Mouse (Mus musculus): Measurements from ENCODE around the gene Col7a1. TPM values are rescaled to one million over a fixed set of nuclear protein-coding genes. Genes with fewer than 3 reads are reported as not detected.
A peak's percentile ranks its signal among the peaks of the same experiment; 100 is the strongest.

Col7a1 gene
- polyA plus RNA-seq, 1 experiment from 2014 or later: 1.3 TPM

DNA sequence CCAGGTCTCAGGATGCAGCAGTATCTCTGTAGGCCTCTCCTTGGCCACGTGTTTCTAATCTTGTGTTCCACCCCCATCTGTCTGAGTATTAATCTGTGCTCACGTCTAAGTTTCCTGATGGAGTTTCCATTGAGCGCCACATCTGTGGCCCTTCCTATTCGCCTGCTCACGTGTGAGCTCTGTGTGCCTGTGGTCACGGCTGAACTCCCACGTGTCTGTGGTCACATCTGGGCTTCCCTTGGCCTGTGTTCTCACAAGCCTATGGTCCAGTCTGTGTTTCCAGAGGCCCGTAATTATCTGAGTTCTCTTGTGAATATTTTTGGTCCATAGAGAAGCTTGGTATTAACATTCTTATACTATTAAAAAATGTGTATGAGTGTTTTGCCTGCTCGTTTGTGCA is 23.1 kb downstream of the Col7a1 start:
- Histone ChIP-seq H3K4me1 (ENCODE audit: control insufficient read depth, insufficient read depth, low read length) (no peaks in the 10 kb centered on the region), H3K9me3 (replicated peaks; ENCODE audit: control insufficient read depth, low read length) (no peaks in the 10 kb centered on the region), H3K27me3 (ENCODE audit: control insufficient read depth, insufficient read depth, low read length) (no peaks in the 10 kb centered on the region; the same call in 1 of the 2 replicates), H3K4me3 (ENCODE audit: low read length) (no peak overlapping the region), H3K27ac (ENCODE audit: low read length) (no peak overlapping the region), H3K4me2 (ENCODE audit: low read depth, low read length) (no peak overlapping the region), H3K9ac (ENCODE audit: low read length) (no peak overlapping the region), H3K36me3 (ENCODE audit: control insufficient read depth, insufficient read depth) (no peaks in the 10 kb centered on the region)
- ATAC-seq (replicated peaks; ENCODE audit: extremely low read depth, insufficient read depth, low FRiP score): no peak
- 72% methylated on average over 9 of the region's 9 CpGs for WGBS

- ATAC-seq (replicated peaks; ENCODE audit: extremely low read depth, insufficient read depth, low FRiP score): no peak
Observed at GRCm38 (mm10) chr9:108977966-108978365, 24.6 kb downstream of the Col7a1 start.

GRCm38 (mm10) chr9:108982498-108982897 is 29.1 kb downstream of the Col7a1 start:
- 69% methylated on average over 8 of the region's 8 CpGs for WGBS
- Histone ChIP-seq H3K36me3 (ENCODE audit: control insufficient read depth, insufficient read depth) (no peaks in the 10 kb centered on the region), H3K9me3 (replicated peaks; ENCODE audit: control insufficient read depth, low read length) (no peaks in the 10 kb centered on the region), H3K9ac (ENCODE audit: low read length) (no peak overlapping the region), H3K4me2 (ENCODE audit: low read depth, low read length) (no peak overlapping the region), H3K4me1 (ENCODE audit: control insufficient read depth, insufficient read depth, low read length) (no peaks in the 10 kb centered on the region; the same call in 1 of the 2 replicates), H3K27me3 (ENCODE audit: control insufficient read depth, insufficient read depth, low read length) (no peaks in the 10 kb centered on the region; the same call in 1 of the 2 replicates), H3K27ac (ENCODE audit: low read length) (no peak overlapping the region), H3K4me3 (ENCODE audit: low read length) (no peak overlapping the region)
- no peak for ATAC-seq (replicated peaks; ENCODE audit: extremely low read depth, insufficient read depth, low FRiP score)

More at GRCm38 (mm10) chr9:108977966-108978365, 24.6 kb downstream of the Col7a1 start:
- H3K27ac ChIP-seq (ENCODE audit: low read length): no peak overlapping the region
- H3K4me3 ChIP-seq (ENCODE audit: low read length): no peak overlapping the region
- H3K9ac ChIP-seq (ENCODE audit: low read length): no peak overlapping the region
- H3K9me3 ChIP-seq (replicated peaks; ENCODE audit: control insufficient read depth, low read length): no peaks in the 10 kb centered on the region
- H3K27me3 ChIP-seq (ENCODE audit: control insufficient read depth, insufficient read depth, low read length): no peaks in the 10 kb centered on the region; the same call in 1 of the 2 replicates
- H3K4me1 ChIP-seq (ENCODE audit: control insufficient read depth, insufficient read depth, low read length): no peaks in the 10 kb centered on the region
- no peaks in the 10 kb centered on the region for H3K36me3 ChIP-seq (ENCODE audit: control insufficient read depth, insufficient read depth)
- 65% methylated on average over 7 of the region's 7 CpGs for WGBS
- H3K4me2 ChIP-seq (ENCODE audit: low read depth, low read length): no peak overlapping the region

GRCm38 (mm10) chr9:108983209-108983608 is 29.8 kb downstream of the Col7a1 start:
- no peak overlapping the region for H3K4me2 ChIP-seq (ENCODE audit: low read depth, low read length)
- H3K27ac ChIP-seq (ENCODE audit: low read length): no peak overlapping the region
- H3K27me3 ChIP-seq (ENCODE audit: control insufficient read depth, insufficient read depth, low read length): no peaks in the 10 kb centered on the region; the same call in 1 of the 2 replicates
- WGBS: 62% methylated on average over 9 of the region's 9 CpGs
- no peaks in the 10 kb centered on the region for H3K9me3 ChIP-seq (replicated peaks; ENCODE audit: control insufficient read depth, low read length)
- H3K4me3 ChIP-seq (ENCODE audit: low read length): no peak overlapping the region
- no peak overlapping the region for H3K9ac ChIP-seq (ENCODE audit: low read length)
- H3K36me3 ChIP-seq (ENCODE audit: control insufficient read depth, insufficient read depth): no peaks in the 10 kb centered on the region
- peaks cover 7% of the 10 kb centered on the region; the same call in 1 of the 2 replicates for H3K4me1 ChIP-seq (ENCODE audit: control insufficient read depth, insufficient read depth, low read length)
- no peak for ATAC-seq (replicated peaks; ENCODE audit: extremely low read depth, insufficient read depth, low FRiP score)

GRCm38 (mm10) chr9:108985710-108986109 is 32.3 kb downstream of the Col7a1 start, which contains the start of gene Ucn2:
Gene Ucn2 (plus strand): TSS chr9:108986010.
- ATAC-seq (replicated peaks; ENCODE audit: extremely low read depth, insufficient read depth, low FRiP score): no peak
- WGBS: 72% methylated on average over 4 of the region's 4 CpGs

DNA sequence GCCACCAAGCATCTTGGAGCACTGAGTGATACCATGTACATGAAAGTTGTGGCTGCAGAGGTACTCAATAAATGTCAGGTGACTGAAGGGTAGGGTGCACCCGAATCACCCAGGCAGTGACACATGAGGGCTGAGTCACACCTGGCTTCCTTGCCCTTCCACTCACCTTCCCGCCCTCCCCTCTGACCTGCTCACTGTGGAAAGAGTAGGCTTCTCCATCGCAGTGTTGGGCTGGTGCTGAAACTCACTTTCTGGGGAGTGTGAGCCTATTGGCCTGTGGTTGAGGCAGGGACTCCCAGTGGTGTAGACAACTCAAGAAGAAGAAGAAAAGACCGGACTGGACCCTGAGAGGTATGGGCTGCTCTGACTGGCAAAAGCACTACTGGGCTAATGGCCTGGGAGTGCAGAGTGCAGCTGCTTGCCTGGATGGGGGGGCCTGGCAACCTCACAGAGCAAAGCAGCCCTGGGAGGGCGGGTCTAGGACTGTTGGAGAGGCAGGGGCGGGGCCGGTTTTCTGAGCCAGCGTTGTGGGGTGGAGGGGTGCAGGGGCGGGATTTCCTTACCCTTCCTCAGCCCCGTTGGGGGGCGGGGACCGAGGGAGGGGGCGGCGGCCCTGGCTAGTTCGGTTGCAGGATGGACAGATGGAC is 34.4 kb downstream of the Col7a1 start:
- Histone ChIP-seq H3K4me2 (ENCODE audit: low read depth, low read length) (peak overlapping the region; percentile 53), H3K27ac (ENCODE audit: low read length) (no peak overlapping the region), H3K27me3 (ENCODE audit: control insufficient read depth, insufficient read depth, low read length) (no peaks in the 10 kb centered on the region; the same call in 1 of the 2 replicates), H3K9ac (ENCODE audit: low read length) (no peak overlapping the region), H3K4me1 (ENCODE audit: control insufficient read depth, insufficient read depth, low read length) (peaks cover 41% of the 10 kb centered on the region), H3K4me3 (ENCODE audit: low read length) (peak overlapping the region; percentile 27), H3K9me3 (replicated peaks; ENCODE audit: control insufficient read depth, low read length) (no peaks in the 10 kb centered on the region), H3K36me3 (ENCODE audit: control insufficient read depth, insufficient read depth) (no peaks in the 10 kb centered on the region)
- no peak for ATAC-seq (replicated peaks; ENCODE audit: extremely low read depth, insufficient read depth, low FRiP score)
- WGBS: 23% methylated on average over 14 of the region's 15 CpGs

More at GRCm38 (mm10) chr9:108985710-108986109, 32.3 kb downstream of the Col7a1 start, which contains the start of gene Ucn2:
- no peak within 1 kb of the TSS for H3K9ac ChIP-seq (ENCODE audit: low read length)
- no peaks in the 10 kb centered on the region for H3K9me3 ChIP-seq (replicated peaks; ENCODE audit: control insufficient read depth, low read length)
- H3K4me3 ChIP-seq (ENCODE audit: low read length): no peak within 1 kb of the TSS
- H3K36me3 ChIP-seq (ENCODE audit: control insufficient read depth, insufficient read depth): no peaks in the 10 kb centered on the region
- H3K4me2 ChIP-seq (ENCODE audit: low read depth, low read length): no peak within 1 kb of the TSS
- peaks cover 32% of the 10 kb centered on the region for H3K4me1 ChIP-seq (ENCODE audit: control insufficient read depth, insufficient read depth, low read length)
- no peak within 1 kb of the TSS for H3K27ac ChIP-seq (ENCODE audit: low read length)
- H3K27me3 ChIP-seq (ENCODE audit: control insufficient read depth, insufficient read depth, low read length): no peaks in the 10 kb centered on the region; the same call in 1 of the 2 replicates

- ATAC-seq (replicated peaks; ENCODE audit: extremely low read depth, insufficient read depth, low FRiP score): no peak
- Histone ChIP-seq H3K36me3 (ENCODE audit: control insufficient read depth, insufficient read depth) (no peaks in the 10 kb centered on the region), H3K9ac (ENCODE audit: low read length) (peak overlapping the region; percentile 33; the same call in 1 of the 2 replicates), H3K9me3 (replicated peaks; ENCODE audit: control insufficient read depth, low read length) (no peaks in the 10 kb centered on the region), H3K4me1 (ENCODE audit: control insufficient read depth, insufficient read depth, low read length) (peaks cover 41% of the 10 kb centered on the region), H3K27ac (ENCODE audit: low read length) (peak overlapping the region; percentile 75), H3K4me3 (ENCODE audit: low read length) (no peak overlapping the region), H3K4me2 (ENCODE audit: low read depth, low read length) (no peak overlapping the region), H3K27me3 (ENCODE audit: control insufficient read depth, insufficient read depth, low read length) (no peaks in the 10 kb centered on the region)
- WGBS: 49% methylated on average over 4 of the region's 4 CpGs
Observed at GRCm38 (mm10) chr9:108989802-108990461, 36.5 kb downstream of the Col7a1 start.

DNA sequence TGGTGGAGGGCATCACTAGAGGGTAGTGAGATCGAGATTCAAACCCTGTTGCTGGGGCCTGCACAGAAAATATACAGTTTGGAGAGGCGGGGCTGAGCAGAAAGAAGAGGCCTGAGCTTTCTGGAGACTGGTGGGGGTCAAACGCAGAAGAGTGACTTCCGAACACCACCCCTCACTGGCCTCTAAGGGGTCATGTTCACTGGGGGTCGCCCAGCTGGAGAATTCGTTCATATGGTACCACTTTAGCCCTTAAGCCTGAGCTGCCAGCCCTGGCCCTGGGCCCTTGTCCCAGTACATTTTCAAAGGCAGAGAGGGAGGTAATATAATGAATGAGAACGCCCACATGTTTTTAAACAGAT is 37.1 kb downstream of the Col7a1 start:
- Histone ChIP-seq H3K4me1 (ENCODE audit: control insufficient read depth, insufficient read depth, low read length) (peaks cover 41% of the 10 kb centered on the region), H3K4me2 (ENCODE audit: low read depth, low read length) (no peak overlapping the region)

More for the DNA sequence above, 37.1 kb downstream of the Col7a1 start:
- Histone ChIP-seq H3K27me3 (ENCODE audit: control insufficient read depth, insufficient read depth, low read length) (no peaks in the 10 kb centered on the region), H3K9ac (ENCODE audit: low read length) (no peak overlapping the region), H3K9me3 (replicated peaks; ENCODE audit: control insufficient read depth, low read length) (no peaks in the 10 kb centered on the region), H3K4me3 (ENCODE audit: low read length) (no peak overlapping the region), H3K27ac (ENCODE audit: low read length) (peak overlapping the region; percentile 75), H3K36me3 (ENCODE audit: control insufficient read depth, insufficient read depth) (no peaks in the 10 kb centered on the region)
- ATAC-seq (replicated peaks; ENCODE audit: extremely low read depth, insufficient read depth, low FRiP score): no peak
- WGBS: 78% methylated on average over 7 of the region's 7 CpGs

Data from heart, embryonic 16.5 days (tissue).